Mouse (Mus musculus) erythroblast, embryonic 14.5 days (primary cell): ENCODE measurements around the gene Clec2d. TPM values are rescaled to one million over a fixed set of nuclear protein-coding genes. Genes with fewer than 3 reads are reported as not detected.

Experiments used
- H3K27me3 ChIP-seq: 2 replicates; pipeline ENCODE4 v1.6.1; 2012; ENCODE audit warnings: inconsistent platforms; ENCODE audit not compliant: control insufficient read depth
- H3K36me3 ChIP-seq: 2 replicates; pipeline ENCODE4 v1.6.1; 2012; ENCODE audit warnings: mild to moderate bottlenecking, inconsistent platforms; ENCODE audit not compliant: control insufficient read depth
- H3K4me1 ChIP-seq: 2 replicates; pipeline ENCODE4 v1.6.1; 2012; ENCODE audit warnings: inconsistent platforms; ENCODE audit not compliant: control insufficient read depth
- H3K4me3 ChIP-seq: replicated peaks from 2 replicates; pipeline ENCODE3; 2012; ENCODE audit warnings: moderate library complexity, mild to moderate bottlenecking, inconsistent platforms
- H3K9me3 ChIP-seq: 2 replicates; pipeline ENCODE4 v1.6.1; 2012; ENCODE audit warnings: low read length, inconsistent platforms, mixed read lengths; ENCODE audit not compliant: control insufficient read depth
- GATA1 ChIP-seq: IDR thresholded peaks from 2 replicates; pipeline ENCODE4 v1.6.1; 2012; ENCODE audit warnings: low read length, inconsistent platforms, mixed read lengths
- TAL1 ChIP-seq: IDR thresholded peaks from 3 replicates; pipeline ENCODE4 v1.6.1; 2012; ENCODE audit warnings: low read length, inconsistent platforms, mixed read lengths
- polyA plus RNA-seq: library from polyadenylated mRNA; stranded (reverse); fragments of >175 nt; gene quantifications from 2 replicates; pipeline ENCODE4 v1.2.3, GENCODE M21; 2012

Clec2d gene
- polyA plus RNA-seq, 1 experiment, result not detected

- no peaks in the 10 kb centered on the region for H3K27me3 ChIP-seq
- H3K9me3 ChIP-seq, result no peaks in the 10 kb centered on the region
- TF ChIP-seq GATA1, result no peak
- TF ChIP-seq TAL1, result no peak
- H3K4me3 ChIP-seq, result no peak overlapping the region
- no peaks in the 10 kb centered on the region for H3K36me3 ChIP-seq
- H3K4me1 ChIP-seq, result peaks cover 38% of the 10 kb centered on the region
Measured at GRCm38 (mm10) chr6:129218191-129218696, 37.8 kb downstream of the Clec2d start.

GRCm38 (mm10) chr6:129219897-129220517 lies 39.6 kb downstream of the Clec2d start:
- Histone ChIP-seq H3K36me3 (no peaks in the 10 kb centered on the region), H3K4me3 (no peak overlapping the region), H3K4me1 (peaks cover 44% of the 10 kb centered on the region), H3K9me3 (no peaks in the 10 kb centered on the region), H3K27me3 (no peaks in the 10 kb centered on the region)
- TF ChIP-seq TAL1 (no peak), GATA1 (no peak)

GRCm38 (mm10) chr6:129221053-129221452 lies 40.6 kb downstream of the Clec2d start:
- Histone ChIP-seq H3K36me3 (no peaks in the 10 kb centered on the region), H3K9me3 (no peaks in the 10 kb centered on the region), H3K4me3 (no peak overlapping the region), H3K4me1 (peaks cover 44% of the 10 kb centered on the region), H3K27me3 (no peaks in the 10 kb centered on the region)
- TF ChIP-seq GATA1, result no peak
- no peak for TF ChIP-seq TAL1

- Histone ChIP-seq H3K4me1 (peaks cover 38% of the 10 kb centered on the region), H3K27me3 (no peaks in the 10 kb centered on the region), H3K4me3 (no peak overlapping the region), H3K9me3 (no peaks in the 10 kb centered on the region), H3K36me3 (no peaks in the 10 kb centered on the region)
- no peak for TF ChIP-seq TAL1
- TF ChIP-seq GATA1, result no peak
Measured at GRCm38 (mm10) chr6:129222188-129222800, 41.9 kb downstream of the Clec2d start.

- Histone ChIP-seq H3K9me3 (no peaks in the 10 kb centered on the region), H3K27me3 (no peaks in the 10 kb centered on the region), H3K4me3 (no peak overlapping the region), H3K36me3 (no peaks in the 10 kb centered on the region), H3K4me1 (peaks cover 34% of the 10 kb centered on the region)
- no peak for TF ChIP-seq GATA1
- no peak for TF ChIP-seq TAL1
Measured at GRCm38 (mm10) chr6:129223611-129224010, 43.2 kb downstream of the Clec2d start.

GRCm38 (mm10) chr6:129224090-129224489 lies 43.7 kb downstream of the Clec2d start:
- Histone ChIP-seq H3K36me3 (no peaks in the 10 kb centered on the region), H3K9me3 (no peaks in the 10 kb centered on the region), H3K27me3 (no peaks in the 10 kb centered on the region), H3K4me1 (peaks cover 35% of the 10 kb centered on the region), H3K4me3 (no peak overlapping the region)
- TF ChIP-seq GATA1, result no peak
- no peak for TF ChIP-seq TAL1

- H3K4me1 ChIP-seq, result peaks cover 34% of the 10 kb centered on the region
- H3K4me3 ChIP-seq, result no peak overlapping the region
Measured at GRCm38 (mm10) chr6:129225078-129225477, 44.7 kb downstream of the Clec2d start.

GRCm38 (mm10) chr6:129228935-129229773 lies 48.7 kb downstream of the Clec2d start:
- peaks cover 43% of the 10 kb centered on the region for H3K4me1 ChIP-seq
- no peaks in the 10 kb centered on the region for H3K9me3 ChIP-seq
- no peak for TF ChIP-seq GATA1
- TF ChIP-seq TAL1, result no peak
- no peak overlapping the region for H3K4me3 ChIP-seq
- H3K27me3 ChIP-seq, result no peaks in the 10 kb centered on the region
- no peaks in the 10 kb centered on the region for H3K36me3 ChIP-seq

More at GRCm38 (mm10) chr6:129225078-129225477, 44.7 kb downstream of the Clec2d start:
- Histone ChIP-seq H3K36me3 (no peaks in the 10 kb centered on the region), H3K9me3 (no peaks in the 10 kb centered on the region), H3K27me3 (no peaks in the 10 kb centered on the region)
- TF ChIP-seq TAL1, result no peak
- no peak for TF ChIP-seq GATA1
